Mouse (Mus musculus): Measurements from ENCODE around the gene Zkscan16.

GRCm38 (mm10) chr4:58934746-58935476 lies 8.5 kb upstream of the Zkscan16 start:
- TF ChIP-seq CTCF (IDR thresholded peaks at IDR 0.05; ENCODE audit: borderline replicate concordance, insufficient read depth, low read length) (no peak), POLR2A (IDR thresholded peaks at IDR 0.05; ENCODE audit: low read depth, low read length) (no peak)

Measured in embryonic fibroblast, embryonic 13.5 days (primary cell).